Comparison of ENCODE assay signal across 27 mouse cellular contexts in the genomic region with DNA sequence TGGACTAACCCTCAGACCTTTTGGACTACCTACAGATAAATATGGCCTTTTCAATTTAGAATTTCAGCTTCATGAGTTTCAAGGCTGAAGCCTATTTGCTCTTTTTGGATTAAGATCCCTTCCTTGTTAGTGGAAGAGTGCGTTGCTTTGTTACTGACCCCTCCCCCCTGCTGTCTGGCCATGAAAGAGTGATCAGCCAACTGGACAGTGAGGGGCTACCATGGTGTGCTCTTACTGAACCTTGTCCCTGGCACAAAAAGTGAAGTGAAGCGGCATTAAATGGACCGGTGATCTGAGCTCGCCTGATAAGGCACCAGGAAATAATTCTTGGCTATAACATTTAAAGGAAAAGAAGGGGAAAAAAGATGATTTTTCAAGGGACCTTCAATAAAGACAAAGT.
"Had no signal": no experiment of that assay in that cellular context is flagged by ENCODE, and none has a peak within 500 bp of the region (broad histone marks: within the 10 kb centered on the region; RNA-seq: fewer than 3 reads in every experiment).

No protein-coding gene starts in this region.

- ATAC-seq: hindbrain, embryonic 16.5 days; inflammation-experienced regulatory T-cells, adult 6 months; intestine, embryonic 15.5 days; intestine, postnatal 0 days; liver, embryonic 12.5 days had no signal

- H3K4me2 ChIP-seq: heart, embryonic 12.5 days; hindbrain, embryonic 12.5 days; hindbrain, embryonic 14.5 days; intestine, embryonic 15.5 days; limb, embryonic 13.5 days; limb, embryonic 15.5 days; liver, embryonic 12.5 days had no signal

- H3K9me3 ChIP-seq: heart, embryonic 10.5 days; heart, embryonic 12.5 days; hindbrain, embryonic 10.5 days; hindbrain, embryonic 12.5 days; intestine, embryonic 15.5 days; limb, embryonic 13.5 days; limb, embryonic 15.5 days; liver, embryonic 12.5 days had no signal

- H3K27me3 ChIP-seq: heart, embryonic 12.5 days; hindbrain, embryonic 12.5 days; intestine, embryonic 15.5 days; limb, embryonic 13.5 days; limb, embryonic 15.5 days; liver, embryonic 12.5 days had no signal

- H3K36me3 ChIP-seq: heart, embryonic 10.5 days; heart, embryonic 12.5 days; hindbrain, embryonic 10.5 days; hindbrain, embryonic 12.5 days; intestine, embryonic 15.5 days; limb, embryonic 13.5 days; limb, embryonic 15.5 days; liver, embryonic 12.5 days had no signal

- DNase-seq: gastrocnemius, adult 2 months; gastrocnemius, postnatal 10 days; gastrocnemius, postnatal 25 days; heart, adult 18-20 months; heart, postnatal 10 days; heart, postnatal 4 days; kidney, adult 18-20 months; kidney, adult 9 months; kidney, postnatal 10 days; kidney, postnatal 25 days; layer of hippocampus, adult 9-11 months; layer of hippocampus, postnatal 36 days had no signal

- H3K27ac ChIP-seq: gastrocnemius, adult 2 months; heart, embryonic 10.5 days; hindbrain, embryonic 10.5 days; hindbrain, embryonic 12.5 days; hindbrain, embryonic 14.5 days; intestine, embryonic 15.5 days; layer of hippocampus, adult 2 months; left cerebral cortex, adult 2 months; limb, embryonic 13.5 days; limb, embryonic 15.5 days; liver, embryonic 12.5 days; liver, embryonic 14.5 days had no signal

- H3K4me3 ChIP-seq: gastrocnemius, adult 2 months; heart, embryonic 10.5 days; heart, embryonic 12.5 days; hindbrain, embryonic 10.5 days; hindbrain, embryonic 12.5 days; intestine, embryonic 15.5 days; layer of hippocampus, adult 2 months; left cerebral cortex, adult 2 months; limb, embryonic 13.5 days; limb, embryonic 15.5 days; liver, embryonic 12.5 days had no signal

- H3K4me1 ChIP-seq: heart, embryonic 10.5 days; heart, embryonic 12.5 days; hindbrain, embryonic 10.5 days; hindbrain, embryonic 12.5 days; intestine, embryonic 15.5 days; limb, embryonic 13.5 days; limb, embryonic 15.5 days; liver, embryonic 12.5 days had no signal

- H3K9ac ChIP-seq: heart, embryonic 12.5 days; hindbrain, embryonic 12.5 days; hindbrain, embryonic 14.5 days; intestine, embryonic 15.5 days; limb, embryonic 13.5 days; limb, embryonic 15.5 days; liver, embryonic 12.5 days; liver, embryonic 14.5 days had no signal
